Mouse (Mus musculus): ENCODE results near the gene Dyx1c1.

GRCm38 (mm10) chr9:73014724-73015123, 56.1 kb downstream of the Dyx1c1 start:
- TF ChIP-seq EP300 (optimal IDR thresholded peaks at IDR 0.05) (no peak), CTCF (IDR thresholded peaks at IDR 0.05; ENCODE audit: low read depth) (no peak)
